Mouse (Mus musculus) E14TG2a.4 (cell line): ENCODE measurements at regions not wholly inside any gene's neighbourhood (a gene's known extent, or its start where the extent isn't known, plus 50 kb on each side); places are given as distances from the start of the nearest gene placed in this dataset.

Experiments used
- CTCF ChIP-seq: conservative IDR thresholded peaks from 2 replicates; pipeline ENCODE4 v1.5.1; 2014; ENCODE audit warnings: low read length
- NANOG ChIP-seq: IDR thresholded peaks from 2 replicates; pipeline ENCODE4 v1.6.1; 2014; ENCODE audit warnings: borderline replicate concordance, low read length, mixed read lengths
- POU5F1 ChIP-seq: IDR thresholded peaks from 2 replicates; pipeline ENCODE4 v1.6.1; 2014; ENCODE audit warnings: low read length, borderline replicate concordance

GRCm38 (mm10) chr15:67462863-67463262 is 962.2 kb upstream of the Lrrc6 start:
- no peak for TF ChIP-seq CTCF
- no peak for TF ChIP-seq NANOG
- no peak for TF ChIP-seq POU5F1
